Mouse (Mus musculus) bone marrow, adult 2 months (tissue): ENCODE data around the gene Elovl5.

Source experiments
- CTCF ChIP-seq: fragments of 200-500 bp; IDR thresholded peaks from 2 replicates; pipeline ENCODE4 v1.5.1; 2011; ENCODE audit warnings: low read length, control low read depth; ENCODE audit not compliant: control insufficient read depth, insufficient read depth
- POLR2A ChIP-seq: fragments of 200-500 bp; IDR thresholded peaks from 2 replicates; pipeline ENCODE4 v1.6.1; 2011; ENCODE audit warnings: low read depth, mild to moderate bottlenecking, control low read depth, low read length, borderline replicate concordance; ENCODE audit not compliant: control insufficient read depth

GRCm38 (mm10) chr9:77926911-77927310 is 9.7 kb downstream of the Elovl5 start:
- TF ChIP-seq POLR2A: no peak
- TF ChIP-seq CTCF: no peak
